ENCODE assay signal across 21 mouse cellular contexts in the genomic region with DNA sequence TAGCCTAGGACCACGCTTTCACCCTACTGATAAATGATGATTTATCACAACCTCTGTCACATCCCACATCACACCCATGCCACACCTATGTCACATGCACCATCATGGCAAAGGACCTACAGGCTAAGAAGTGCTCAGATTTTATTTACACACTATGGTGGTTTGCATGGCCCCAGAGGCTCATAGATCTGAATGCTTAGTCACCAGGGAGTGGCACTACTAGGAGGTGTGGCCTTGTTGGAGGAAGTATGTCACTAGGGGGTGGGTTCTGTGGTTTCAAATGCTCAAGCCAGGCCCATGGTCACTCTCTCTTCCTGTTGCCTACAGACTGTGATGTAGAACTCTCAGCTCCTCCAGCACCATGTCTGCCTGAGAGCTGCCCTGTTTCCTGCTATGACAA.
DNase-seq lines count a peak whose midpoint lies in the region; ATAC-seq lines count a peak whose summit lies in the region.
"Had no signal": no experiment of that assay in that cellular context is flagged by ENCODE, and none has a peak within 500 bp of the region (broad histone marks: within the 10 kb centered on the region; RNA-seq: fewer than 3 reads in every experiment).

No protein-coding gene starts in this region.

- H3K9me3 ChIP-seq in limb, embryonic 11.5 days (ENCODE audit: control insufficient read depth, low read length): no peaks in the 10 kb centered on the region
- H3K9me3 ChIP-seq in limb, embryonic 10.5 days (replicated peaks): no peaks in the 10 kb centered on the region
- H3K9me3 ChIP-seq: embryonic facial prominence, embryonic 15.5 days; heart, embryonic 15.5 days had no signal

- H3K4me1 ChIP-seq in limb, embryonic 11.5 days (ENCODE audit: control insufficient read depth, insufficient read depth, low read length): no peaks in the 10 kb centered on the region
- H3K4me1 ChIP-seq in limb, embryonic 10.5 days: no peaks in the 10 kb centered on the region
- H3K4me1 ChIP-seq: forebrain, embryonic 10.5 days; heart, embryonic 15.5 days had no signal

- H3K27me3 ChIP-seq in limb, embryonic 11.5 days (ENCODE audit: control insufficient read depth, insufficient read depth, low read length): no peaks in the 10 kb centered on the region
- H3K27me3 ChIP-seq in limb, embryonic 10.5 days (ENCODE audit: low read depth, poor library complexity, severe bottlenecking): no peaks in the 10 kb centered on the region
- H3K27me3 ChIP-seq: CH12.LX; embryonic facial prominence, embryonic 15.5 days; heart, embryonic 15.5 days had no signal

- H3K9ac ChIP-seq in limb, embryonic 11.5 days (ENCODE audit: low read length): no peak overlapping the region
- H3K9ac ChIP-seq: embryonic facial prominence, embryonic 15.5 days; heart, embryonic 15.5 days; hindbrain, embryonic 14.5 days had no signal

- no peak overlapping the region for H3K4me3 ChIP-seq in limb, embryonic 11.5 days (ENCODE audit: low read depth, low read length)
- no peak overlapping the region for H3K4me3 ChIP-seq in limb, embryonic 10.5 days
- H3K4me3 ChIP-seq: embryonic facial prominence, embryonic 15.5 days; erythroblast, embryonic 14.5 days; forebrain, embryonic 10.5 days; heart, embryonic 15.5 days; hindbrain, embryonic 10.5 days had no signal

- no peak for ATAC-seq in limb, embryonic 11.5 days (ENCODE audit: insufficient number of reproducible peaks, low FRiP score, low TSS enrichment, low read depth)
- ATAC-seq: forebrain, embryonic 16.5 days had no signal

- H3K27ac ChIP-seq in limb, embryonic 11.5 days (replicated peaks; ENCODE audit: low read depth, low read length): no peak overlapping the region
- no peak overlapping the region for H3K27ac ChIP-seq in limb, embryonic 10.5 days
- H3K27ac ChIP-seq: embryonic facial prominence, embryonic 15.5 days; forebrain, embryonic 10.5 days; heart, embryonic 15.5 days had no signal

- H3K36me3 ChIP-seq in limb, embryonic 11.5 days (ENCODE audit: control insufficient read depth, insufficient read depth, low read length): no peaks in the 10 kb centered on the region
- peaks cover 5% of the 10 kb centered on the region; the same call in 1 of the 2 replicates for H3K36me3 ChIP-seq in limb, embryonic 10.5 days
- H3K36me3 ChIP-seq: embryonic facial prominence, embryonic 15.5 days; heart, embryonic 15.5 days had no signal

- peak; percentile 1 to 8 for DNase-seq in gastrocnemius, postnatal 4 days (ENCODE audit: low spot score in 2 of 2)
- DNase-seq in gastrocnemius, postnatal 36 days: no peak
- DNase-seq in limb, embryonic 11.5 days (ENCODE audit: low spot score): peak; percentile 3
- DNase-seq in limb, embryonic 10.5 days (ENCODE audit: low spot score): no peak
- peak; percentile 3 to 45 for DNase-seq in urinary bladder, postnatal 4 days (ENCODE audit: low spot score in 2 of 2)
- DNase-seq in urinary bladder, postnatal 14 days (ENCODE audit: low spot score): no peak
- no peak for DNase-seq in left cerebral cortex, adult 18-20 months (ENCODE audit: low spot score in 2 of 2)
- DNase-seq: adrenal gland, adult 2 months; adrenal gland, postnatal 25 days; cerebellum, adult 2 months; cerebellum, postnatal 14 days; embryo, embryonic 11 days; gastrocnemius, postnatal 10 days had no signal

- no peak overlapping the region for H3K4me2 ChIP-seq in limb, embryonic 11.5 days (ENCODE audit: low read depth, severe bottlenecking)
- H3K4me2 ChIP-seq: embryonic facial prominence, embryonic 15.5 days; heart, embryonic 15.5 days; hindbrain, embryonic 14.5 days had no signal

- 81% methylated on average over 1 of the region's 1 CpGs for WGBS in limb, embryonic 11.5 days
- WGBS in limb, embryonic 10.5 days: 96% methylated on average over 1 of the region's 1 CpGs

- intact Hi-C loops in gastrocnemius, postnatal 36 days (cut with DNase I): no loop called here

Comparison
In these comparisons a context has a peak if more than half of its experiments do, and no peak if none do; other contexts are left out.
1. DNase-seq: peak in gastrocnemius, postnatal 4 days (2 of 2), limb, embryonic 11.5 days (single experiment) and urinary bladder, postnatal 4 days (2 of 2); none in gastrocnemius, postnatal 36 days (0 of 2), limb, embryonic 10.5 days (single experiment), urinary bladder, postnatal 14 days (single experiment) and left cerebral cortex, adult 18-20 months (0 of 2).